Mouse (Mus musculus): ENCODE data around the gene Cd4. TPM values are rescaled to one million over a fixed set of nuclear protein-coding genes. Genes with fewer than 3 reads are reported as not detected.

The Cd4 gene
- polyA plus RNA-seq, 1 experiment: 34.2 TPM

DNA sequence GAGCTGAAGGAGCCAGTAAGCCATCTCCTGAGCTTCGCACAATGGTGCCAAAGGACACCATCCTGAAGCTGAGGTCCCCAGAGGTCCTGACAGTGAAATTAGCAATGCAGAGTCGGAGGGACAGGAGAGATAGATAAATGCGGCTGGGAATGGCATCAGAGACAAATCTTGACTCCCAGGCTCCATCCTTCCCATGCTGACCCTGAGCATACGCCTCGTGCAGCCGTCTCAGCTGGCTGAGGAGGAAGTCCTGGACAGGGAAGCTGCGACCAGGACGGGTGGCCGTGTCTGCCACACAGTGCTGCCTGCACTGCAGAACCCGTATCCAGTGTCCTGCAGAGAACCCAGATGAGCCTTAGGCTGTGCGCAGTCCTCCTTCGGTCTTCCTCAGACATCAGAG is 33.4 kb downstream of the Cd4 start:
- 74% methylated on average over 12 of the region's 12 CpGs for WGBS
- Histone ChIP-seq H3K27me3 (ENCODE audit: control insufficient read depth, insufficient read depth, low read length) (peaks cover 12% of the 10 kb centered on the region), H3K27ac (ENCODE audit: insufficient read depth, low read length) (no peak overlapping the region), H3K4me3 (ENCODE audit: extremely low read depth, insufficient read depth, insufficient read length) (no peak overlapping the region), H3K4me1 (ENCODE audit: control insufficient read depth, insufficient read depth, insufficient read length) (peaks cover 4% of the 10 kb centered on the region), H3K36me3 (ENCODE audit: control insufficient read depth, insufficient read depth, low read length) (no peaks in the 10 kb centered on the region)
- TF ChIP-seq POLR2A (IDR thresholded peaks at IDR 0.05; ENCODE audit: low read depth, low read length) (no peak), CTCF (IDR thresholded peaks at IDR 0.05; ENCODE audit: extremely low read depth, insufficient read depth, insufficient read length, insufficient replicate concordance) (no peak)
- no peak for DNase-seq (ENCODE audit: low read depth in 1 of 2, low spot score in 2 of 2)

DNA sequence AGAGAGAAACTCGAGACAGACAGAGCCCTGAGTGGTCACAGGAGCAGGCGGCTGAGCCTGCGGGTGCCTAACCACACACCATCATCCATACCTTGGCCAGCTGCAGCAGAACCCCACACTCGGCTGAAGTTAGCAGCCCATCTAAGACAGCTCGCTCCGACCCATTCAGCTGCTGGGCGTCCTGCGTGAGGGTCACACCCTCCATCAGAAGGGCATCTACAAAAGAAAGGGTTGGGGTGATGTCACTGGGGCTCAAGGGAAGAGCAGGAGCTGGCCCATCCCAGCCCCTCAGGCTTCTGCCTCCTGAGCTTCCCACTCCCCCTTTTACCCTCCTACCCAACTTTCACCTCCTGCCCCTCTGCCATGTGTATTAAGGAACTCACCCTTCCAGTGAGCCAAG is 37.5 kb downstream of the Cd4 start:
- H3K36me3 ChIP-seq (ENCODE audit: control insufficient read depth, insufficient read depth, low read length): no peaks in the 10 kb centered on the region
- no peak for TF ChIP-seq POLR2A (IDR thresholded peaks at IDR 0.05; ENCODE audit: low read depth, low read length)
- TF ChIP-seq CTCF (IDR thresholded peaks at IDR 0.05; ENCODE audit: extremely low read depth, insufficient read depth, insufficient read length, insufficient replicate concordance): no peak
- H3K4me3 ChIP-seq (ENCODE audit: extremely low read depth, insufficient read depth, insufficient read length): no peak overlapping the region
- WGBS: 69% methylated on average over 8 of the region's 8 CpGs
- no peak for DNase-seq (ENCODE audit: low read depth in 1 of 2, low spot score in 2 of 2)
- H3K4me1 ChIP-seq (ENCODE audit: control insufficient read depth, insufficient read depth, insufficient read length): no peaks in the 10 kb centered on the region
- no peaks in the 10 kb centered on the region for H3K27me3 ChIP-seq (ENCODE audit: control insufficient read depth, insufficient read depth, low read length)
- no peak overlapping the region for H3K27ac ChIP-seq (ENCODE audit: insufficient read depth, low read length)

DNA sequence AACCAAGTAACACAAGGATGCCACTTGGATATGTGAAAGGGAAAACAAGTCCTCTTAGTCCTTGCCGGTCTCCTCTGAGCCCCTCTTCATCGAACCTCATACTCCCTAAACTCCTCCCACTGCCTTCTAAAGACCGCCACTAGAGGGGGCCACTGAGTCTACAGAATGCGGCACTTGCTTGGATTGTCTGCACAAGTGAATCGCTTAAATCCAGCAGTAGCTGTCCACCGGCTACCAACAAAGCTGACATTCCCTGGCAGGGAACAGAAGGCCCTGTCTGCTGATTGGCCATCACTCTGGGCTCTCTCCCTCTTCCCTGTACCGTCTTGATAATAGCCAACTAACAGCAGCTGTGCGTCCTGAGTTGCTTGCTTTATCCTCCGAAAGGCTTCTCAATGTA is 40.7 kb downstream of the Cd4 start:
- TF ChIP-seq CTCF (IDR thresholded peaks at IDR 0.05; ENCODE audit: extremely low read depth, insufficient read depth, insufficient read length, insufficient replicate concordance) (peak; percentile 88; the same call in 1 of the 2 replicates), POLR2A (IDR thresholded peaks at IDR 0.05; ENCODE audit: low read depth, low read length) (no peak)
- 23% methylated on average over 9 of the region's 9 CpGs for WGBS
- Histone ChIP-seq H3K36me3 (ENCODE audit: control insufficient read depth, insufficient read depth, low read length) (no peaks in the 10 kb centered on the region), H3K4me3 (ENCODE audit: extremely low read depth, insufficient read depth, insufficient read length) (no peak overlapping the region), H3K27ac (ENCODE audit: insufficient read depth, low read length) (no peak overlapping the region), H3K27me3 (ENCODE audit: control insufficient read depth, insufficient read depth, low read length) (no peaks in the 10 kb centered on the region), H3K4me1 (ENCODE audit: control insufficient read depth, insufficient read depth, insufficient read length) (no peaks in the 10 kb centered on the region)
- DNase-seq (ENCODE audit: low read depth in 1 of 2, low spot score in 2 of 2): peak; percentile 74 to 84

DNA sequence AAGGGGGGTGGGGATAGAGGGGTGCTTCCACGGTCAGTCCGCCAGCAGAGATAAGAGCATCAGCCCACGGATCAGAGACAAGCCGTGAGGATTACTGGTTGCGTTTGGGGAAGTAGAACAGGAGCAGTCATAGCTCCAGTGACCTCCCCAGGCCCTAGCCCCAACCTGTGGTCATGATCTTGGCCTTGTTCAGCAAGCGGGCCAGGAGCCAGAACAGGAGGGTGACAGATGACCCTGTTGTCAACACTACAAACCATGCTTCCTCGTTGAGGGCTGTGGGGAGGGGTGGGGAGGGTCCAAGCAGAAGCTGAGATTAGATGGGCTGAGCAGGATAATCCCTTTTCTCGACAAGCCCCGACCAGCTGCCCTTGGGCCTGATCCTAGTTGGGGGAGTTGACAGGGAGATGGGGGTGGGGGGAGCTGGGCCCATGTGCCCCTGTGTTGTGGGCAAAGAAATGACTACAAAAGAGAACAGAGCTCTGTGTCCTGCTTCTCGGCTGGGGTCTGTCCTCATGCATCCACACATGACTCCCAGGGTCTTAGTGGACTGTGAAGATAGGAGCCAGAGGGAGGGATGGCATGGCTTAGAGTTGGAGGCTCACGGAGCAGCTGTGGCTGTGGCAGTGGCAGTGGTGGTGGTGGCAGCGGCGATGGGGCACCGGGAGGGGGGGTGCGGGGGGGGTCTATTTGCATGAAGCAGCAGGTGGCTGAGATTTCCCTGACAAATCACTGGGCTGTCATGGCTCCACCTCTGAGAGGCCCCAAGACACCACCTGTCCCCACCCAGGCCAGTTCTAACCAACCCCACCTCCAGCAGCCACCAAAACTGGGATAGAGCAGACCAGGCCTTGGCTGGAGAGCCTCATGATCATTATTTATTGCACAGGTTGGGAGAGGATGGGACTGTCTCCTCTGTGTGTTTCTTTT is 47.5 kb downstream of the Cd4 start, which contains the start of gene Gnb3:
Gene Gnb3 (minus strand): TSS at position 35 of the 927 bp plus-strand sequence.
- no peaks in the 10 kb centered on the region for H3K36me3 ChIP-seq (ENCODE audit: control insufficient read depth, insufficient read depth, low read length)
- no peaks in the 10 kb centered on the region for H3K27me3 ChIP-seq (ENCODE audit: control insufficient read depth, insufficient read depth, low read length)
- H3K4me3 ChIP-seq (ENCODE audit: extremely low read depth, insufficient read depth, insufficient read length): no peak within 1 kb of the TSS
- WGBS: 48% methylated on average over 15 of the region's 15 CpGs
- DNase-seq (ENCODE audit: low read depth in 1 of 2, low spot score in 2 of 2): peak in 1 of 2 experiments; percentile 17
- H3K4me1 ChIP-seq (ENCODE audit: control insufficient read depth, insufficient read depth, insufficient read length): no peaks in the 10 kb centered on the region; the same call in 1 of the 2 replicates
- TF ChIP-seq CTCF (IDR thresholded peaks at IDR 0.05; ENCODE audit: extremely low read depth, insufficient read depth, insufficient read length, insufficient replicate concordance): no peak
- no peak within 1 kb of the TSS for H3K27ac ChIP-seq (ENCODE audit: insufficient read depth, low read length)

DNA sequence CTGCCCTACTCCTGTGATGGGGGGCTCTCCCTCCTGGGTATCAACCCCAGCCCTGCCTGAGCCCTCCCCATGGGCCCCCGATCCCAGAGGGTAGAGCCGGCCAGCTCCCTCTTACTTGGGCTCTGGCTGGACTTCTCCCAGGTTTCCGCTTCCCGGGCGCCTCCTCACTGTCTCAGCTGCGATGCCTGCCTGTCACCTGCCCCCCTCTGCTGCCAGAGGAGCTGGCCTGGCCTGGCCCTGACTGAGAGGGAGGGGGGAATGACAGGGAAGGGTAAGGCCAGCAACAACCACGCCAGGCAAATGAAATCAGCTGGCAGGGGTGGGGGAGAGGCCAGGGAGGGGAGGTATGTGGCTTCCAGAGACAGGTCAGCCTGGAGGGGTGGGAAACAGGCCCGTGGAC is 48.2 kb downstream of the Cd4 start:
- Histone ChIP-seq H3K4me1 (ENCODE audit: control insufficient read depth, insufficient read depth, insufficient read length) (no peaks in the 10 kb centered on the region; the same call in 1 of the 2 replicates), H3K27me3 (ENCODE audit: control insufficient read depth, insufficient read depth, low read length) (no peaks in the 10 kb centered on the region), H3K36me3 (ENCODE audit: control insufficient read depth, insufficient read depth, low read length) (no peaks in the 10 kb centered on the region), H3K27ac (ENCODE audit: insufficient read depth, low read length) (no peak overlapping the region), H3K4me3 (ENCODE audit: extremely low read depth, insufficient read depth, insufficient read length) (no peak overlapping the region)
- no peak for DNase-seq (ENCODE audit: low read depth in 1 of 2, low spot score in 2 of 2)
- WGBS: 54% methylated on average over 8 of the region's 8 CpGs
- TF ChIP-seq CTCF (IDR thresholded peaks at IDR 0.05; ENCODE audit: extremely low read depth, insufficient read depth, insufficient read length, insufficient replicate concordance) (no peak), POLR2A (IDR thresholded peaks at IDR 0.05; ENCODE audit: low read depth, low read length) (no peak)

DNA sequence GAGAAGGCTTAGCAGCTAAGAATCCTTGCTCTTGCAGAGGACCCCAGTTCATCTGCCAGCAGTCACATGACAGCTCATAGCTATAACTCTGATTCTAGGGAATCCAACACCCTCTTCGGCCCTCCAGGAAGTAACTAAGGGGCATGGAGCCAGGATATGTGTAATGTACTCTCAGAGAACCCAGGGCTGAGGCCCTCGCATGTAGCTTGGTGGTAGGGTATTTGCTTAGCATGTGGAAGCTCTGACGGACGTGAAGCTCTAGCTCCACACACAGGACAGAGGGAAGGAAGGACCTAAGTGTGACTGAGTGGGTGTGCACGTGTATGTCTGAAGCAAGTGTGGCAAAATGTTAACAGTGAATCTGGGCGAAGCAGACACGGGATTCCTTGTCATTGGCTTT is 51.6 kb downstream of the Cd4 start:
- 82% methylated on average over 7 of the region's 7 CpGs for WGBS
- Histone ChIP-seq H3K36me3 (ENCODE audit: control insufficient read depth, insufficient read depth, low read length) (no peaks in the 10 kb centered on the region), H3K4me1 (ENCODE audit: control insufficient read depth, insufficient read depth, insufficient read length) (no peaks in the 10 kb centered on the region; the same call in 1 of the 2 replicates), H3K4me3 (ENCODE audit: extremely low read depth, insufficient read depth, insufficient read length) (no peak overlapping the region), H3K27ac (ENCODE audit: insufficient read depth, low read length) (no peak overlapping the region), H3K27me3 (ENCODE audit: control insufficient read depth, insufficient read depth, low read length) (no peaks in the 10 kb centered on the region)
- TF ChIP-seq POLR2A (IDR thresholded peaks at IDR 0.05; ENCODE audit: low read depth, low read length): no peak
- no peak for DNase-seq (ENCODE audit: low read depth in 1 of 2, low spot score in 2 of 2)

DNA sequence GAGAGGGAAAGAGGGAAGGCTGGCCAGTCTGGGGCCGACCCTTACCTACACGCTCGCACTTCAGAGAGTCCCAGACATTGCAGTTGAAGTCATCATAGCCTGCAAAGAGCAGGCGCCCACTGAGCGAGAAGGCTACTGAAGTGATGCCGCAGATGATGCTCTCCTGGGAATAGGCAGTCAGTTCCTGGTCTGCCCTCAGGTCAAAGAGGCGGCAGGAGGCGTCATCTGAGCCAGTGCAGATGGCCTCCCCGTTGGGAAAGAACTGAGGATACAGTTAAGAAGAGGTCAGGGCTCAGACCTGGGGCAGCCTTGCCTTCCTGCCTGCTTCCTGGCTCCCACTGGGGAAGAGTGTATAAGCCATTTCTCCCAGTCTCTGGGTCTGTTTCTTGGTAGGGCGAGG is 52.5 kb downstream of the Cd4 start:
- Histone ChIP-seq H3K36me3 (ENCODE audit: control insufficient read depth, insufficient read depth, low read length) (no peaks in the 10 kb centered on the region), H3K27ac (ENCODE audit: insufficient read depth, low read length) (no peak overlapping the region), H3K4me1 (ENCODE audit: control insufficient read depth, insufficient read depth, insufficient read length) (no peaks in the 10 kb centered on the region; the same call in 1 of the 2 replicates), H3K27me3 (ENCODE audit: control insufficient read depth, insufficient read depth, low read length) (no peaks in the 10 kb centered on the region), H3K4me3 (ENCODE audit: extremely low read depth, insufficient read depth, insufficient read length) (no peak overlapping the region)
- 98% methylated on average over 10 of the region's 10 CpGs for WGBS
- no peak for TF ChIP-seq CTCF (IDR thresholded peaks at IDR 0.05; ENCODE audit: extremely low read depth, insufficient read depth, insufficient read length, insufficient replicate concordance)
- TF ChIP-seq POLR2A (IDR thresholded peaks at IDR 0.05; ENCODE audit: low read depth, low read length): no peak
- DNase-seq (ENCODE audit: low read depth in 1 of 2, low spot score in 2 of 2): no peak
